Mouse (Mus musculus) cerebellum, postnatal 14 days (tissue): Measurements from ENCODE around the gene Olfr1278.
"Not testable (repeated sequence)": the region's sequence is repeated elsewhere in the genome, so short reads cannot be mapped to it uniquely, and the experiment has no call there.

Experiments used
- DNase-seq, 2 experiments: peaks; one replicate each; pipeline ENCODE4 v3.0.0; 2021; ENCODE audit warnings: mixed read lengths in 2 of 2

Gene Olfr1278

GRCm38 (mm10) chr2:111289836-111290235, at the start of gene Olfr1278:
Gene Olfr1278, plus strand, starts transcription at chr2:111290136.
- no peak for DNase-seq

DNA sequence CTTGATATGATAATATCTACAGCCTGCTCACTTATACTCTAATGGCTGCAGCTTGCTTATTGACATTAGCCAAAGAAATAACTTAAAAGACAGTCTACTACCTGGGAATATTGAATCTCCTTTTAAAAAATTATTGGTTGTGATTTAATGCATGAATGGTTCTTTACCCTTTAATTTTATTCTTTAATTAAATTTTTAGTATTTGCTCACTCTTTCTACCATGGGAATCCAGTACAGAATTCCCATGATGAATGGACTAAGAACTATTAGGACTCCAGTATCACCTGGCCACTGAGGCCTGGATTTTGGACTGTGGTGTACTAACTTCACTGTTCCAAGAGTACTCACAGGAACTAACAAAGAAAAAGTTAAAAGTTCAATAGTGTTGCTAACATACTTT, 35.7 kb upstream of the Olfr1278 start, which contains the start of gene Olfr1276:
Olfr1276 (plus strand) TSS at position 301 of the 400 bp plus-strand sequence.
- DNase-seq, result no peak

- no peak for DNase-seq
These were observed 15.9 kb upstream of the Olfr1278 start, which contains the start of gene Olfr1277 for GRCm38 (mm10) chr2:111274006-111274405. Gene Olfr1277, minus strand, starts transcription at chr2:111274106.

- DNase-seq, result no peak
These were observed 8.6 kb downstream of the Olfr1278 start for GRCm38 (mm10) chr2:111298541-111298940.

GRCm38 (mm10) chr2:111300374-111300773, 10.4 kb downstream of the Olfr1278 start, which contains the start of gene Olfr1279:
Gene Olfr1279, plus strand, starts transcription at chr2:111300635.
- no peak for DNase-seq

DNA sequence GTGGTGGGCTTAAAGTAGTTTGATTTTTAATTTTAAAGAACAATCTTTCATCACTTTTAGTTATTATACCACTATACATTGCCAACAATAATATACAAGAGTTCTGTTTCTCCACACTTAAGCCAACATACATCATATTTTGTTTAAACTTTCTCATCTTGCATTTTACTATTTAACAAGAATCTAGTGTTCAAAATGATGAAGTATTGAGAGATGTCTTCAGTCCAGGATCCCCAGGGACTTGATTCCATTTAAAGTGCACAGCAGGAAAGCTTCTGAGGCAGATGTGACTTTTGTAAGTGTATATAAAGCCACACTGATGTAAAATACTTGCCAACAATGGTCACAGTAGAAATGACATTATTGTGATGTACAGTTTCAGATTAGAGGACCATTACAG, 23.8 kb downstream of the Olfr1278 start, which contains the start of gene Olfr1280:
Olfr1280 (plus strand) TSS at position 301 of the 400 bp plus-strand sequence.
- DNase-seq, result no peak

DNA sequence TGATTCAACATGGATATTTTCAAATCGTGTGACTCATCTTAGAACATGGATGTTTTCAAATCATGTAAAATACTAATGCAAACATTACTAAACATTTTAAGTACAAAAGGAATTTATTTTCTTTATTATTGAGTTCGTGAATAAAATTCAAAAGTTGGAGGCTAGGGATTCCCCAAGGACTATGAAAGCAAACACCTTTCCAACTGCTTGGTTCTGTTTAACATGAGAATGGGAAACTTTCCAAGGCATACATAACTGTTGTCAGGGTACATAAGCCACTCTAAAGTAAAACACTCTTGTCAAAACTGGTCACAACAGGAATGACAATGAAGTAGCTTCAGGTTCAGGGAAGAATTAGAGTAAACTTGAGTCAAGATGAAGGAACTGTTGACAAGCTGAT, 36.3 kb downstream of the Olfr1278 start, which contains the start of gene Olfr1281:
Olfr1281 (plus strand) TSS at position 301 of the 400 bp plus-strand sequence.
- no peak for DNase-seq

GRCm38 (mm10) chr2:111333721-111334120, 43.8 kb downstream of the Olfr1278 start:
- not testable (repeated sequence) for DNase-seq

DNA sequence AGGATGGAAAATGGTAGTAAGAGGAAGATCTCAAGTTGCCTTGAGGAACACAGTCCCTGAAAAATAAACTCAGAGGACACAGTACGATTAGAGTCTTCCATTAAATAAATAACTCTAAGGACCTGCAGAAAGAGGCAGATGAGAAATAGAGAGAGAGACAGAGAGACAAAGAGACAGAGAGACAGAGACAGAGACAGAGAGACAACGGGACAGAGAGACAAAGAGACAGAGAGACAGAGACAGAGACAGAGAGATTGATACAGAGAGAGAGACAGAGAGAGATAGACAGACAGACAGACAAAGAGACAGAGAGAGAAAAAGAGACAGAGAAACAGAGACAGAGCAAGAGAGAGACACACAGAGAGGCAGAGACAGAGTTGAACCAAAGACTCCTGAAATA, 46.0 kb downstream of the Olfr1278 start, which contains the start of gene Olfr1282:
Olfr1282 (minus strand) TSS at position 101 of the 400 bp plus-strand sequence.
- no peak for DNase-seq
